Mouse (Mus musculus) CH12F3 (cell line): Measurements from ENCODE around the gene Hspb11.

Experiments
- in situ Hi-C: fragments of 300-500 bp; cut with MboI; formaldehyde crosslinking; loops from 2 replicates; pipeline ENCODE4 v1.14.3; 2020; ENCODE audit warnings: low sequenced_read_pairs

Gene Hspb11

DNA sequence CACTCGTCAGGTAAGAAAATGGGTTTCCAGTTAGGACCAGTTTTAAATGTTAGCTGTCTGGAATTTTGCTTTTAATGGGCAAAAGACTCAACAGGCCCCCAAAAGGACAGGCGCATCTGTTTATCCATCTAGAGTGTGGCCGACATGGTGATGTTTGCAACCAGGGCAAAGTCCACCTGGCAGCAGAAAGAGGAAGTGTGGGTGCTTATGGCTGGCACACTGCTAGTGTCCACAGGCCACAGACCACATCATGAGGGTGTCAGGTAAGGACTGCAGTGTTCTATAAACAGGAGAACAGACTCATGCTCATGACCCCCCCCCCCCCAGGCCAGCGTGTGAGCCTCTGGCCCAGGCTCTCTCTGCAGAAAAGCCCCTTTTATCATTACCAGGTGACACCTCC is 49.4 kb downstream of the Hspb11 start:
- in situ Hi-C loops: no loop called here

GRCm38 (mm10) chr4:107303531-107303930 is 50.1 kb downstream of the Hspb11 start:
- in situ Hi-C loops: no loop called here

GRCm38 (mm10) chr4:107306966-107307365 is 53.6 kb downstream of the Hspb11 start, which contains the start of gene Dio1:
Dio1 (minus strand) TSS chr4:107307169.
- in situ Hi-C loops: no loop called here

GRCm38 (mm10) chr4:107313690-107314478 is 60.5 kb downstream of the Hspb11 start, which contains the start of gene Yipf1:
Yipf1 (plus strand) TSS chr4:107314363.
- in situ Hi-C loops: no loop called here

DNA sequence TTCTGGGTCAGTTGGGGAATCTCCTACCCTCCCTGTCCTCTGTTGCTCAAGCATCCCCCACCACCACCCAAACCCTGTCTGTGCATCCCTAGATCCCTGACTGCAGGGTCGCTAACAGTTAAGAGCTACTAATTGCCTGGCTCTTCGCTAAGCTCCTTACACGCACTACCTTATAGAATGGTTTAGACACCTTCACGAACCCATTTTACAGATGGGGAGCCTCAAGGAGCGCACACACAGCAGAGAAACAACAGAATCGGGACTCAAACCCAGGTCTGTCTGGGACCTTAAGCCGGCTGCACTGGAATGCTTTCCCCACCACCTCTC is 61.0 kb downstream of the Hspb11 start:
- in situ Hi-C loops: no loop called here

DNA sequence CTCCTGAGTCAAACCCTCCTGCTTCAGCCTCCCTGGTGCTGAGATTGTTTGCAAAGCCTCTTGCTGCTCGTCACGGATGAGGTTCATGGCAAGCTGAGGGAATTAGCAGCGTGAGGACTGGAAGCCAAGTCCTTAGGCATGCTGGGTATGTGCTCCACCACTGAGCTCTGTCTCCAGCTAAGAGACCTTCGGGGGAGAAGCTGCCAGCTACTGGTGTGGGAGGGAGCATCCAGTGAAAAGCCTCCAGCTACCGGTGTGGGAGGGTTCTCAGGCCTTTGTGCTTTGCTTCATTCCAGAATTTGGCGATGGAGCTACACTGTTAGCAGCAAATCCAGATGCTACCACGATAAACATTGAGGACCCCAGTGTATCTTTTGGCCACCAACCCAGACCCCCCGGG is 65.3 kb downstream of the Hspb11 start:
- in situ Hi-C loops: no loop called here

DNA sequence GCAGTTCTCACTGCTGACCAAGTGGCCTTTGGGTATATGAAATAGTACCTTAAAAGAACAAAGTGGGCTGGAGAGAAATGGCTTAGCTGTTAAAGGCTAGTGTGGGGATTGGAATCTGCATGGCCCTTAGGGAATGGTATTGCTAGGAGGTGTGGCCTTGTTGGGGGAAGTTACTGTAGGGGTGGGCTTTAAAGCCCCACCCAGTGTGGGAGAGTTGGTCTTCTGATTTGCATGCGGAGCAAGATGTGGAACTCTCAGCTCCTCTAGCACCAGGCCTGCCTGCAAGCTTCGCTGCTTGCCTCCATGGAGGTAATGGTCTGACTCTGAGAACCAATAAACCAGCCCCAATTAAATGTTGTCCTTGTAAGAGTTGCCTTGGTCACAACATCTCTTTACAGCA is 67.6 kb downstream of the Hspb11 start:
- in situ Hi-C loops: no loop called here

DNA sequence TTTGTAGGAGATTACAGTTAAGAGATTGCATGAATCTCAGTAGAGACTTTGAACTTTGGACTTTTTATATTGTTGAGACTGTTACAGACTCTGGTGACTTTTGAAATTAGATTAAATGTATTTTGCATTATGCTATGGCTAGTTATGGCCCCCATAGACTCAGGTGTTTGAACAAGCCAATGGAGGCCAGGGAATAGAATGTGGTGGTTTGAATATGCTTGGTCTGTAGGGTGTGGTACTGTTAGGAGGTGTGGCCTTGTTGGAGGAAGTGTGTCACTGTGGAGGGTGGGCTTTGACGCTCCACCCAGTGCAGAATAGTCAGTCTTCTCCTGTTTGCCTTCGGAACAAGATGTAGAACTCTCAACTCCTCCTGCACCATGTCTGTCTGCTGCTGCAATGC is 69.7 kb downstream of the Hspb11 start:
- in situ Hi-C loops: no loop called here

- in situ Hi-C loops: no loop called here
These were observed 75.1 kb downstream of the Hspb11 start for GRCm38 (mm10) chr4:107328530-107328929.
